Mouse (Mus musculus): ENCODE measurements around the gene Rbpj.
"Not testable (repeated sequence)": the region's sequence is repeated elsewhere in the genome, so short reads cannot be mapped to it uniquely, and the experiment has no call there.

Rbpj gene

DNA sequence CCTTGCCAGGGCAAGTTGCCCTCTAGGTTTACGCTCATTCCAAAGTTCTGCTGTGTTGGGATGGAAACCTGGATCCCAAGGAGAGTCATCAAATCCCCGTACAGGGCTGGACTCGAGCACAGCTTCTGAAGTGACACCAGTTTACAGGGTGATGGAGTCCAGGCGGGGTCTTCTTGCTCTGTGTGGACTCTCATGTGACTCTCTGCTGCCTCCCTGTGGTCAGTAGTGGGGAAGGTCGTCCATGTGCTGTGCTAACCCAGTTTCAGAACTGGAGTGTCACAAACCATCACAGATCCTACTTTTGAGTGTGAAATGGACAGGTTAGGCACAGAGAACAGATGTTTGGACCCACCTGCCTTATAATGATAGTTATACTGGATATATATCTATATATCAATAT lies 206.4 kb downstream of the Rbpj start:
- peak; percentile 94 for DNase-seq (ENCODE audit: low spot score)

DNA sequence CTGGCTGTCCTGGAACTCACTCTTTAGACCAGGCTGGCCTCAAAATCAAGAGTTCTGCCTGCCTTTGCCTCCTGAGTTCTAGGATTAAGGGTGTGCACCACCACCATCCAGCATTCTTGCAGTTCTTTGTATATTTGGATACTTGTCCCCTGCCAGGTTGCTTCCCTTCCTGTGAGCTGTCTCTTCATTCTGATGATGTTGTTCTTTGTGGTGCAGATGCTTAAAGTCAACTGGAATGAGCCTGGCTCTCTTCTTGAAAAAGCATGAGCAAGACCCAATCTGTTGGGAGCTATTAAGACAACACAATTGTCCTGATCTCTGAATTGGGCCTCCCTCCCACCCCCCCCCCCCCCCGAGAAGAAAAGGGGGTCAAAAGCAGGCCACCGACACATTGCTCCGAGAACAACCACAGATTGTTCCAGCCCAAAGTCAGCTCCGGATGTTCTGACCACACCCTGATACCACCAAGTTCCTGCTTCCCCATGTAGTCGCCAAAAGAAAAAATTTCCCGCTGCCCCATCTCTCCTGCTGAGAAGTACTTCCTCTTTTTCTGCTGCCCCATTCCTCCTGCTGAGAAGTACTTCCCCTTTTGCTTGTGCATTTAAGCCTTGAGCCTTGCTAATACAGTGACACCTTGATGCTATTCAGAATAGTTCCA lies 207.7 kb downstream of the Rbpj start:
- not testable (repeated sequence) for DNase-seq (ENCODE audit: low spot score)

DNA sequence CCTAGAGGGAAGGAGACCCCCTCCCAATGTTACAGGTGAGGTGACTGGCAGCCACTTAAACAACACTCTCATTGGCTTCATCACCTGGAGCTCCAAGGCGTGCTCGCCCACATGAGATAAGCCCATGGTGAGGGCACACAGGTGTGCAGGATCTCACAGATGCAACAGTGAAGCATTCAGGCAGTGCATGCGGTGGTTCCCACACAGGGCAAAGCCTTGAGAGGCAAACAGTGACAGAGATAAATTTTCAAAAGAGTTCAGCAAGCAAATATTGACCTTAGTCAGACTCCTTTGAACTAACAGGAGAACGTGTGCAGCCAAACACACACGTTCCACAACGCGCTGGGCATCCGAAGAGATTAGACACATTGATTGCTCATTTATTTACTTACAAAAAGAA lies 210.7 kb downstream of the Rbpj start:
- DNase-seq (ENCODE audit: low spot score): no peak

DNA sequence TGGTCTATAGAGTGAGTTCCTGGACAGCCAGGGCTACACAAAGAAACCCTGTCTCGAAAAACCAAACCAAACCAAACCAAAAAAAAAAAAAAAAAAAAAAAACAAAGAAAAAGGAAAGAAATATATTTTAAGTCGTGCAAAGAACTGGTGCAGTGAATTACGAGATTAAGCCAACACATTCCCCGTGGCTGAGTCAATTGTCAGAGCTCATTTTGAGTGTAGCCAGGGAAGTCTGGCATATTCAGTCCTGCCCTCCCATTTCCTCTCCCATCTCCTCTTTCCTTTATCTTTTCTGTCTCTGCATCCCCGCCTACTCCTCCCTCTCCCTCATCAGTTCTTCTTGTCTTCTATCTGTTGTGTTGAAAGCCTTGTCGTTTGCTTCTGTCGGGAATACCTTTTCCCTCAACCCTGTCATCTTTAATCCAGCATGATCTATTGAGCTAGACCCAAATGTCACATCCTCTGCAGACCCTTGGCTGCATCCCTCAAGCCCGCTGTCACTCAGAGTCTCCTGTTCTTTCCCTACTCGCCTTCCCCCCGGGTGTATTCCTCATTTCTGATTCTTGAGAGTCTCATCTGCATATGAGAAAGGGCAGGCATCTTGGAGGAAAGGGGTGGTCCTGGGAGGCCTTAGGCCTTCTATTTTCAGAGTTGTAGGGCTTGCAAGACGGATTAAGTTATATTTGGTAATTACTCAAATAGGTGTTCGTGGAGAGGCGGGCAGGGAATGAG lies 212.2 kb downstream of the Rbpj start:
- DNase-seq (ENCODE audit: low spot score): no peak

DNA sequence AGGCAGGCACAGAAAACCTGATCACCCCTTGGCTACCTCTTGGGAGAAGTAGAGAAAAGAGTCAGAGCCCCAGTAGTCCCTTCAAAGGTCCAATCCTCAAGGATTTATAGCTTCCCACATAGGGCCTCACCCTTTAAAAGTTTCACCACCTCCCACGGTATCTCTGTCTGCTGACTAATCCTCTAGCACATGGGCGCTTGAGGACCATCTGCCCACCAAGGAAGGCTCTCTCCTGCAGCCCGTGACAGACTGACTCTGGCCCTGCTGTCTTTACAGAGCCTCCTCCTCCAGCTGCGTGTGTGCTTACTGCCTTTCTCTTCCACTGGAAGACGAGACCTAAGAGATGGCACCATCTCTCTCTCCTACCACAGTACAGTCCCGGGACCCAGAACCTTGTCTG lies 213.7 kb downstream of the Rbpj start:
- DNase-seq (ENCODE audit: low spot score): no peak

DNA sequence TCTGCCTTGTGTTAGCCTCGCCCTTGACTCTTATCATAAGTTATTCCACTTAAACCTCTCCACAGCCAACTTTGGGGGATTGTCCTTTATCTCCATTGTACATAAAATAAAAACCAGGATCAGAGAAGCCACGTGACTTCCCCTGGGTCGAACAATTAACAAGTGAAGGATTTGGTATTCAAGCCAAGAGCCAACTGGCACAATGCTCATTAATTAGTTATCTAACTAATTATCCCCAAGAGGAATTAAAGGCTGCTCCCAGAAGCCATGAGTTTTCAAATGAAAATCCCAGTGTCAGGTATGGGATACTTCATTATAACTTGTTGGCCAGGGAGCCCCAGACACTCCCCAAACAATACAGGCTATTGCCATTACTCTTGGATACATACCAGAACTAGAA lies 218.0 kb downstream of the Rbpj start:
- no peak for DNase-seq (ENCODE audit: low spot score)

DNA sequence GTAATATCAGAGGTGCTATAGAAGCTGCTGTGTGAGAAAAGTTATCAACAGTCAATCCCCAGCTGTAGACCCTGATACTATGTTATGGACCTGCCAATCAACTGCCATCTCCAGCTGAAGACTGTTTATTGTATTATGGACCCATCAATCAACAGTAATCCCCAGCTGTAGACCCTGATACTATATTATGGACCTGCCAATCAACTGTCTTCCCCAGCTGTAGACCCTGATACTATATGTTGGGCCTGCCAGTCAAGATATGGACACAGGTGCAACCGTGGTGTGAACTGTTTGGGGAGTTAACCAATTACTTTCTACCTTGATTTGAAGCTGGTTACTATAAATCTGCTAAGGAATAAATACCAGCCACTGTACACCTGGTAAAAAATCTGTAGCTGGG lies 218.5 kb downstream of the Rbpj start:
- DNase-seq (ENCODE audit: low spot score): no peak

DNA sequence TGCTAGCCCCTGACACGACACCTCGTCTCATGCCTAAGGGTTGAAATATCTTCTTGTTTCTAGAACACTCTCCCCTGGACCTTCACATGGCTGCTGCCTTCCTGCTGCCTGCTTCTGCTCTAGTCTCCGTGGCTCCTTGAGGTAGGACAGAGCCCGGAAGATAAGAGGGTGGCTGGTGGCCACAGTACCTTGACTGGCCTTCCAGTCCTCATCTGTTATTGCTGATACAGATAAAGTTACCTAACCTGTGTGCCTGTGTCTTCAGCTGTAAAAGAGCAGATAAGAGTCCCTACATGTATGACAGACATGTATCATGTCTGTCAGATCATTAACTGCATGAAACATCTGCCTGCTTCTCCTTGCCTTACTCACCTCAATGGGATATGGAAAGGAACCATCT lies 219.7 kb downstream of the Rbpj start:
- no peak for DNase-seq (ENCODE audit: low spot score)

DNA sequence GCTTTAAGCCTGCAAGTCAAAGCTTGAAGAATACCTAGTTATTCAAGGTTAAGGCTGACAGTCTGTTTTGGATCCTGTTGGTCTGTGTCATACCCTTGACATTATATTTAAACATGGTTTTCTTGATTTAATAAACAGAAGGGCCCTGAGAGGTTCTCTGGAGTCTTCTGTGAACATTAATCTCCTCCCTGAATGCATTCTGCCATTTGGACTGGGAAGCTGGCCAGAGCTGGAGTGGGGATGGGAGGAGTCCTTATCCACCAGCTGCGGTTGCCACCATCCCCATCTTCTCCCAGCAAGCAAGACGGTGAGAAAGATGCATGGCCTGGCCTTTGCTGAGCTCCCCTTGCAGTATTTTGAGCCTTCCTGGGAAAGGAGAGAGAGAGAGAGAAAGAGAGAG lies 220.4 kb downstream of the Rbpj start:
- DNase-seq (ENCODE audit: low spot score): no peak

DNA sequence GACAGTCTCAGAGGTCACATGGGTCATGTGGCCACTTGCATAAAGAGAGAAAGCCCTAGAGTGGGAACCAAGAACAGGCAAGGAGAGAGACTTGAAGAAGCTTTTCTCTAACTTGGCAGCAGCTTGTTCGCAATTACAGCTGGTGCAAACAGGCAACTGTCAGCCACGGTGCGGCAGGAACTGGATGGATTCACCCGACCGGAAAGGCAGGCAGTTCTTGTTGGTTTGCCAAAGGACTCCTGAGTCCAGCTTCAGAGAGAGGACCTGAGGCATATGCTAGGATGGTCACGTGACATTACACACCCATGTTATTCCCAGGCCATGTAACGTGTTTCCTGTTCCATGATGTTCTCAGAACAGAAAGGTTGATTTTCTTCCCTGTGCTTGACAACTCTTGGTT lies 222.4 kb downstream of the Rbpj start:
- DNase-seq (ENCODE audit: low spot score): no peak

DNA sequence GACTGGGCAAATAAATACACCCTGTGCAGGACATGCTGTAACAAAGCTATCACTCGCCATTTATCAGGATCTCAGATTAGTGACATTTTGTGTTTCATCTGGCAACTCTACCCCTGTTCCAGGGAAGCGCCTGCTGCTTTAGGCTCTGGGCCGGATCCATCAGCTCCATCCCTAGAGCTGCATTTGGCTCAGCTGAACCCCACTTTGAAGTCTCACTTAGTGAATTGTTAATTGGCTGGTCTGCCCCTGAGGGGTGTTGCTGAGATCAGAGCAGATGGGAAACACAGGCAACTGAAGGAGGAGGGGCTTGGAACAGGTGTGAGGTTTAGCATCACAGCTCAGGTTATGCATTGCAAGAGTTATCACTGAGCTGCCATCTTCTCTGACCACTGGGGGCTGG lies 225.6 kb downstream of the Rbpj start:
- no peak for DNase-seq (ENCODE audit: low spot score)

DNA sequence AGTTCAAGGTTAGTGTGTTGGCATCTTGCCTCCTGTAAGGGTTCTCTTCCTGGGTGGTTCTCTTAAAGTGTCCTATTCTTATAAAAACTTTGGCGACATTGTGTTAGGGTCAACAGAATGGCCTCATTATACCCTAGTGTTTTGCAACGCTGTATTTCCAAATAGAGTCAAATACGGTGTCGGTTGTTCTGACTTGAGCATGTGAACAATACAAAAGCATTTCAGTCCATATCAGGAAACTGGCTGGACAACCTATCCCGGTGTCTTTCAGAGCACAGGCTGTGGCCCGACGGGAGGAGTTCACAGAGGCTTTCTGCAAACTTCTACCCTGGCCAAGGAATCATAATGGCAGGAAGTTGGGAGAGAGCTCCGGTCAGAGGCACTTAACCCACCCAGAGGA lies 226.1 kb downstream of the Rbpj start:
- DNase-seq (ENCODE audit: low spot score): no peak

DNA sequence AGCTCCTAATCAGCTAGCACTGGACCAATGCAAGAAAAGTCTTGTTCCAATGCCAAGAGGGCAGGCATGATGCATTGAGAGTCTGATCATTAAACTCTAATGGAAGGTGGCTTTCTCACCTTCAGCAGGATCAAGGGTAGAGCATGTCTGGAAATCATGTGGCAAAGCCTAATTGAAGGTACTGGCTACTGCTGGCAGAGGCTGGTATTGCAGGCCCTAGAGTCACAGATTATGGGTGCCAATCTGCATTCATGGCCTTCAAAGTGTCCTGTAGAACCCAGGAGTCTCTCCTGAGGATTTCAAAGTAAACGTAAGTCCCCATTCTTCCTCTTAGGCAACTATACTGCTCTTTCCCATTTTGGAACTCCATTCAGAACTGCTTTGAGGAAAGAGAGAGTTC lies 226.7 kb downstream of the Rbpj start:
- DNase-seq (ENCODE audit: low spot score): no peak

DNA sequence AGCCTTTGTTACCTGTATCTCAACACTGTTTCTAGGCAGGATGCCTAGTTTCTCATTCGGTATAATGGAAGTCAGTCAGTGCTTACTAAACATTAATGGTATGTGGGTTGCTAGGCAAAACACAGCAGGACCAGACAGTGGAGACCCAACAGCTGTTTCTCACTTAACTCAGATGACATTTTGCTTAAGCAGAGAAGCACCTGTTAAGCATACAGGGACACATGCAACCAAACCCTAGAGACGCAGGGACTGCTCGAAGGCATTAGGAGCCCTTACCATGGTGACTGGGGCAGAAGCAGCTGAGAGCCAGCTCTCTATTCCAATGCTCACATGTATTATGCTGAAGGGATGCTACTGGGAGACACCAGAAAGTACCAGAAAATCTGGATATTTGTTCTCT lies 230.7 kb downstream of the Rbpj start:
- DNase-seq (ENCODE audit: low spot score): no peak

DNA sequence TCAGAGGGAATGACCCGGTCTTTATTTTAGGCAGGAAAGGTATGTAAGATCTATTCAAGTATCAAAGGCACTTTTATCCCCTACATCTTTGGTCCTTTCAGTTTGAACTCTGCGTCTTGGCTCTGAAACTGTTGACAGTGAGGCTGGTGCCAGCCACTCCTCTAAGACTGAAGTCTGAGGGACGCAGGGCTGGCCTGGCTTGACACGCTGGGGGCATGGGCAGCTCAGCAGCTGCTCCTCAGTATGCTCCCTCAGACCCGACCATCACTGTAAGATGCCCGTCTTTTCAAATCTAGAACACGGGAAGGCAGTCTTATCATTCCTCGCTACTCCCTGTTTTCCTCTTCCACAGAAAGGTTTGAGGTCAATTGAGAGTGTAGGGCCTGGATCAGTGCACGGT lies 231.8 kb downstream of the Rbpj start:
- no peak for DNase-seq (ENCODE audit: low spot score)

DNA sequence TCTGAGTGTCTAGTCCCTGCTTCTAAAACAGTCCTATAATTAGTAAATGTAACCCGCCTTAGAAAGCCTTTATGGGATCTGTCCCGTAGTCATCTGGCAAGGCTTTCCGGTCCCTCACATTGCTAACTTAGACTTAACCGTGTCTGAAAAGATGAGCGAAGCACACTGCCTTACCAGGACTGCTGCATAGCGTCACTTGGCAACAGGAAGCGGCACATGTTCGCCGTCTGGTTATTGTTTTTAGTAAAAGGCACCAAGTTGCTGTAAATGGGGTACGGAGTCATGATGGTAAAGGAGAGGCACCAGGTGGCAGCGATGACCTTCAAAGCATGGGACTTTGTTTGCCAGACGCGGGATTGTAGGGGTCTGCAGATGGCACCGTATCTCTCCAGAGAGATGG lies 236.7 kb downstream of the Rbpj start:
- DNase-seq (ENCODE audit: low spot score): no peak

Measured in embryo, embryonic 10 days (tissue).